Mouse (Mus musculus) liver, embryonic 15.5 days (tissue): ENCODE data around the gene B3gnt9. TPM values are rescaled to one million over a fixed set of nuclear protein-coding genes. Genes with fewer than 3 reads are reported as not detected.
"Not testable (repeated sequence)": the region's sequence is repeated elsewhere in the genome, so short reads cannot be mapped to it uniquely, and the experiment has no call there.

Experiments used
- ATAC-seq: fragments of 200-750 bp; cut with Nextera tagmentation; 2 replicates; pipeline ENCODE4 v1.8.0; 2017; ENCODE audit warnings: moderate number of reproducible peaks, mild to moderate bottlenecking, moderate library complexity; ENCODE audit not compliant: insufficient read depth
- H3K27ac ChIP-seq: fragments of 300-500 bp; sonication (generic); replicated peaks from 2 replicates; pipeline ENCODE4 v1.5.1; 2015; ENCODE audit warnings: mild to moderate bottlenecking, inconsistent platforms
- H3K27me3 ChIP-seq: fragments of 300-500 bp; sonication (generic); 2 replicates; pipeline ENCODE4 v1.6.1; 2015; ENCODE audit warnings: mild to moderate bottlenecking, inconsistent platforms
- H3K36me3 ChIP-seq: fragments of 300-500 bp; sonication (generic); replicated peaks from 2 replicates; pipeline ENCODE4 v1.6.1; 2015; ENCODE audit warnings: moderate library complexity, mild to moderate bottlenecking, inconsistent platforms
- H3K4me1 ChIP-seq: fragments of 300-500 bp; sonication (generic); replicated peaks from 2 replicates; pipeline ENCODE4 v1.6.1; 2015; ENCODE audit warnings: inconsistent platforms
- H3K4me2 ChIP-seq: fragments of 300-500 bp; sonication (generic); 2 replicates; pipeline ENCODE4 v1.6.1; 2015; ENCODE audit warnings: moderate library complexity, mild to moderate bottlenecking, inconsistent platforms
- H3K4me3 ChIP-seq: fragments of 300-500 bp; sonication (generic); replicated peaks from 2 replicates; pipeline ENCODE4 v1.5.1; 2015; ENCODE audit warnings: mild to moderate bottlenecking, inconsistent platforms
- H3K9ac ChIP-seq: fragments of 300-500 bp; sonication (generic); 2 replicates; pipeline ENCODE4 v1.6.1; 2015; ENCODE audit warnings: moderate library complexity, mild to moderate bottlenecking, inconsistent platforms
- H3K9me3 ChIP-seq: fragments of 300-500 bp; sonication (generic); replicated peaks from 2 replicates; pipeline ENCODE4 v1.6.1; 2016; ENCODE audit warnings: inconsistent platforms
- WGBS: fragments of 180-500 bp; shearing (Covaris S2); methylation state at CpG from one replicate; pipeline ENCODE4 v1.1.7; 2015; ENCODE audit warnings: mixed read lengths; ENCODE audit not compliant: insufficient replicate concordance; 5-methylcytosine and 5-hydroxymethylcytosine counted together
- polyA plus RNA-seq: library from polyadenylated mRNA; unstranded; fragments of >200 nt; fragmentation: Nextera tagmentation; extraction: Ambion mirVana; gene quantifications from 2 replicates; pipeline ENCODE4 v1.2.1, GENCODE M21; 2015

The B3gnt9 gene
- polyA plus RNA-seq, 1 experiment from 2014 or later, result 2.4 TPM

DNA sequence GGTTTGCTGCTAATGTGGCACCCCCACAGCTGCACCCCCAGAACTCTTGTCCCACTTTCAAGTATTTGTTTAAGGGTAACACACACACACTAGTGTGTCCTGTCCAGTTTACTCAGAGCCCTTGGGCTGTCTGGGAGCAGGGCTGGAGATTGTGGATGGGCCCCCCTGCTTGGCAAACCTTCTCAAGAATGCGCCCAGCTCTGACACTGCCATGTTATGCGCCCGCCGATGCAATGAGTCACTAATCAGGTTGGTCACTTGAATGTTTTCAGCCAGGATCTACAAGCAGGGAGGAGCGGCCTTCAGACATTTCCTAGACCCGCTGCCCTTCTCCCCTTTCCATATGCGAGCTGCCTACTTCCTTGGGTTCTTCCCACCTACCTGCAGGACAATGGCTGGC is 37.5 kb upstream of the B3gnt9 start:
- H3K4me3 ChIP-seq, result no peak overlapping the region
- peaks cover 55% of the 10 kb centered on the region for H3K4me1 ChIP-seq
- WGBS, result 67% methylated on average over 7 of the region's 7 CpGs
- peaks cover 34% of the 10 kb centered on the region for H3K27me3 ChIP-seq
- H3K9me3 ChIP-seq, result no peaks in the 10 kb centered on the region
- H3K9ac ChIP-seq, result no peak overlapping the region
- ATAC-seq, result no peak
- H3K36me3 ChIP-seq, result no peaks in the 10 kb centered on the region
- H3K27ac ChIP-seq, result no peak overlapping the region
- no peak overlapping the region for H3K4me2 ChIP-seq

GRCm38 (mm10) chr8:105291802-105292201 is 36.8 kb upstream of the B3gnt9 start:
- H3K4me1 ChIP-seq, result peaks cover 50% of the 10 kb centered on the region
- peaks cover 38% of the 10 kb centered on the region for H3K27me3 ChIP-seq
- H3K9ac ChIP-seq, H3K4me3 ChIP-seq, H3K27ac ChIP-seq, H3K36me3 ChIP-seq, H3K9me3 ChIP-seq, ATAC-seq, H3K4me2 ChIP-seq: not testable (repeated sequence)
- 47% methylated on average over 3 of the region's 3 CpGs for WGBS

- H3K4me3 ChIP-seq, H3K9ac ChIP-seq, H3K36me3 ChIP-seq, ATAC-seq, H3K9me3 ChIP-seq, H3K4me2 ChIP-seq, H3K27ac ChIP-seq: not testable (repeated sequence)
- Histone ChIP-seq H3K27me3 (peaks cover 42% of the 10 kb centered on the region), H3K4me1 (peaks cover 46% of the 10 kb centered on the region)
- WGBS, result 71% methylated on average over 8 of the region's 8 CpGs
Measured at GRCm38 (mm10) chr8:105291364-105291763, 36.4 kb upstream of the B3gnt9 start.

- Histone ChIP-seq H3K9me3 (no peaks in the 10 kb centered on the region), H3K27me3 (peaks cover 48% of the 10 kb centered on the region), H3K4me3 (no peak overlapping the region), H3K4me1 (peaks cover 39% of the 10 kb centered on the region), H3K9ac (no peak overlapping the region), H3K36me3 (no peaks in the 10 kb centered on the region), H3K4me2 (peak overlapping the region; percentile 82), H3K27ac (no peak overlapping the region)
- ATAC-seq, result no peak
- WGBS, result 15% methylated on average over 31 of the region's 31 CpGs
Measured at GRCm38 (mm10) chr8:105290554-105291314, 35.8 kb upstream of the B3gnt9 start.

- no peaks in the 10 kb centered on the region for H3K9me3 ChIP-seq
- peaks cover 33% of the 10 kb centered on the region for H3K4me1 ChIP-seq
- peaks cover 53% of the 10 kb centered on the region for H3K27me3 ChIP-seq
- peak within 1 kb of the TSS; percentile 82 for H3K4me2 ChIP-seq
- ATAC-seq, result peak; percentile 8
- WGBS, result 4% methylated on average over 43 of the region's 43 CpGs
- H3K36me3 ChIP-seq, result no peaks in the 10 kb centered on the region
- peak within 1 kb of the TSS; percentile 54 for H3K4me3 ChIP-seq
- H3K9ac ChIP-seq, result peak within 1 kb of the TSS; percentile 7; the same call in 1 of the 2 replicates
- no peak within 1 kb of the TSS; the same call in 1 of the 2 replicates for H3K27ac ChIP-seq
Measured at GRCm38 (mm10) chr8:105289805-105290460, 35.0 kb upstream of the B3gnt9 start, which contains the start of gene 4931428F04Rik. Gene 4931428F04Rik, minus strand, starts transcription at chr8:105289864.

DNA sequence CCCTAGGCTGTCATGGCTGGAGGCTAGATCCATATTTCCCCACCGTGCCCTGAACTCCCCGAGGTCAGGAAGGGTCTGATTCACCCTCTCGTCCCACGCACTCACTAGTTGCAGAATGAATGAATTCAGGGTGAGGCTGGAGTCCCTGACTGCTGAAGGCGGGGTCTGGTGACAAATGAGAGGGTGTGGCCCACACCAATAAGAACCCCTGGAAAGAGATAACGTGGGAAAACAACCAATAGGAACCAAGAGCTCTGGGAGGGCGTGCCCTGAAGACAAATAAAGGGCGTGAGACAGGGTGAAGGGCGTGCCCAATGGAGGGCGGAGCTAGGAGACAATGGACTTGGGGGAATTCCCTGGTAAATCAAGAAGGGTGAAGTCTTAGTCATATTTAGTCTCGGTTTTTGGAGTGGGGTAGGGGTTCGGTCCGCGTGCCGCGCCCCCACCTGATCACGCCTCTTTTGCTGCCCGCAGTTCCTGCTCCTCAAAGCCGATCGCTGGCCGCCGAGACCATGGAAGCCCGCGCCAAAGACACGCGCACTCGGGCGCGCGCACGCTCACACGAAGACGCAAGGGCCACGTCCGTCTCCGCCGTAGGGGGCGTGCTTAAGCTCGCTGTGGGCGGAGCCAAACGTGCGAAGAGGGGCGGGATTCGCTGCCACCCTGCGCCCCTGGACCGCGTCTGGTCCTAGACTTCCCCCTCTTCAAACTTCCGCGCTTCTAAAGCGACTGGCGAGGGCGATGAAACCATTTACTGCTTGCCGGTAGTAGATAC is 34.2 kb upstream of the B3gnt9 start:
- Histone ChIP-seq H3K9ac (peak overlapping the region; percentile 7; the same call in 1 of the 2 replicates), H3K4me2 (peak overlapping the region; percentile 82), H3K4me1 (peaks cover 33% of the 10 kb centered on the region), H3K36me3 (no peaks in the 10 kb centered on the region), H3K27ac (no peak overlapping the region; the same call in 1 of the 2 replicates), H3K4me3 (peak overlapping the region; percentile 54), H3K27me3 (peaks cover 57% of the 10 kb centered on the region), H3K9me3 (no peaks in the 10 kb centered on the region)
- under 1% methylated on average over 53 of the region's 53 CpGs for WGBS
- ATAC-seq, result peak; percentile 79

DNA sequence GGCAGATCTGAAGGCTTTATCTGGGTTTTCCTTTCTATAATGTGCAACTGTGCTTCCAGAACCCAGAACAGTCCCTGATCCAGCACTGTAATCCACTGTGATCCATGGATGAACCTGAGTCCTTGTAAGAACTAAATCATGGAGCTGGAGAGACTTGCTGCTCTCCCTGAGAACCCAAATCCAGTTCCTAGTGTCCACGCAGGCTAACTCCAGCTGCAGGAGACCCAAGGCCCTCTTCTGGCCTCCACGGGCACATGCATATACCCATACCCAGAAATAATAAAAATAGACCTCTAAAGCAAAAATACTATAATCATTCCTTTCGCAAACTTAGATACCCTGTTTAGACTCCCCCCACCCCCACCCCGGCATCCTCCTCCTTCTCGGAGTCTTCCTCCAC is 33.3 kb upstream of the B3gnt9 start:
- Histone ChIP-seq H3K4me1 (peaks cover 35% of the 10 kb centered on the region), H3K36me3 (no peaks in the 10 kb centered on the region)

DNA sequence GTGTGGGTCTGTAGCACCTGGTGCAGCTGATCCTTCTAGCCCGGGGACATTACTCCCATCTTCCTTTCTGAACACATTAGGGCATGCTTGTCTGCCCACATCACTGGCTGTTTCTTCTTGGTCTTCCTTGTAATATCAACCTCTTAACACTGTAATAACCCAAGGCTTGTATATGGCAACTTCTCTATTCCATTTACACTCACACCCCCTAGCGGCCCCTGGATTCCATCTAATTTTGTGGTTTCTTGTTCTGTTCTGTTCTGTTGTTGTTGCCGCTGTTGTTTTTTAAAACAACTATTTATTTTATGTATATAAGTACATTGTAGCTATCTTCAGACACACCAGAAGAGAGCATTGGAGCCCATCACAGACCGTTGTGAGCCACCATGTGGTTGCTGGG is 32.0 kb upstream of the B3gnt9 start:
- no peaks in the 10 kb centered on the region for H3K9me3 ChIP-seq
- H3K4me2 ChIP-seq, result no peak overlapping the region
- H3K9ac ChIP-seq, result no peak overlapping the region
- H3K4me3 ChIP-seq, result no peak overlapping the region
- H3K27me3 ChIP-seq, result peaks cover 77% of the 10 kb centered on the region
- no peaks in the 10 kb centered on the region for H3K36me3 ChIP-seq
- H3K27ac ChIP-seq, result no peak overlapping the region
- no peak for ATAC-seq
- 73% methylated on average over 4 of the region's 4 CpGs for WGBS
- H3K4me1 ChIP-seq, result peaks cover 44% of the 10 kb centered on the region

More for the DNA sequence above, 33.3 kb upstream of the B3gnt9 start:
- H3K27me3 ChIP-seq, result peaks cover 64% of the 10 kb centered on the region
- H3K9ac ChIP-seq, result no peak overlapping the region
- H3K27ac ChIP-seq, result no peak overlapping the region
- WGBS, result 81% methylated on average over 5 of the region's 5 CpGs
- ATAC-seq, result no peak
- H3K4me2 ChIP-seq, result no peak overlapping the region
- H3K9me3 ChIP-seq, result no peaks in the 10 kb centered on the region
- no peak overlapping the region for H3K4me3 ChIP-seq

DNA sequence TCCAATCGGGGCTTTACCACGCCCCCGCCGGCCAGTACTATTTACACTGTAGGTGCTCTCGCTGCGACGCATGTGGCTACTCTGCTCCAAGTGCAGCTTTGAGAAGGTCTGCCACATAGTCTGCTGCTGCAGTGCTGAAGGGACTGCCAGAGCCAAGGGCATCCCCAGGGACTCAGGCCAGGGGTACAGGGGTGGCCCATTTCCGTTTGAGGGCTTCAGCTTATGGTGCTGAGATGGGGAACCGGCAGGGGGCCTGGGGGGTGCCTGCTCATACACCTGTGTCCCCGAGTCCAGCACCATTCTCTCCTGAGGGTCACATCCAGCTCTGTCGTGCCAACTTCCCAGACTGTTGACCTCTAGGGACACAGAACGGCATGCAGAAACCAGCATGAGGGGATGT is 30.6 kb upstream of the B3gnt9 start:
- Histone ChIP-seq H3K4me2 (no peak overlapping the region), H3K27ac (no peak overlapping the region), H3K9me3 (no peaks in the 10 kb centered on the region), H3K27me3 (peaks cover 85% of the 10 kb centered on the region), H3K9ac (no peak overlapping the region), H3K36me3 (no peaks in the 10 kb centered on the region), H3K4me1 (peaks cover 36% of the 10 kb centered on the region), H3K4me3 (no peak overlapping the region)
- 58% methylated on average over 12 of the region's 12 CpGs for WGBS
- no peak for ATAC-seq

DNA sequence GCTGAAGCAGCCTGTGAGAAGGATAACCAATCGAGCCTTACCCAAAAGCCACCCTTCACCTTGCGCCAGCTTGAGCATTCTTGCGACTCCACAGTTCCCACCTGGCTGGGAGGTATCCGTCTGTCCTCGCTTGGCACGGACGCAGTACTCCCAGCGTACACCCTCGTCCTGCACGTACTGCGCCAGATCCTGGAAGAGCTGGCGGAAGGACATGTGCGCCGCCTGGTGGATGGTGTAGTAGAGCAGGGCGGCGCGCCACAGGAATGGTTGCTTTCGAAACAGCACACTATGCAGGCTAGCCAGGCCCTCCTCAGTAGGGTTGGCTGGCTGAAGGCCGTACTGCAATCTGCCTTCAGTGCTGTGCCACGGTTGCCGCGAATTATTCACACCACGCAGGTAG is 28.1 kb upstream of the B3gnt9 start:
- H3K36me3 ChIP-seq, result no peaks in the 10 kb centered on the region
- H3K27me3 ChIP-seq, result peaks cover 89% of the 10 kb centered on the region
- 0 out of 2 replicates have a peak overlapping the region, but pooled peaks have one; percentile 3 for H3K4me3 ChIP-seq
- H3K4me1 ChIP-seq, result peaks cover 25% of the 10 kb centered on the region
- no peaks in the 10 kb centered on the region for H3K9me3 ChIP-seq
- peak; percentile 69 for ATAC-seq
- no peak overlapping the region for H3K9ac ChIP-seq
- WGBS, result 30% methylated on average over 23 of the region's 23 CpGs
- no peak overlapping the region for H3K27ac ChIP-seq
- peak overlapping the region; percentile 42 for H3K4me2 ChIP-seq

DNA sequence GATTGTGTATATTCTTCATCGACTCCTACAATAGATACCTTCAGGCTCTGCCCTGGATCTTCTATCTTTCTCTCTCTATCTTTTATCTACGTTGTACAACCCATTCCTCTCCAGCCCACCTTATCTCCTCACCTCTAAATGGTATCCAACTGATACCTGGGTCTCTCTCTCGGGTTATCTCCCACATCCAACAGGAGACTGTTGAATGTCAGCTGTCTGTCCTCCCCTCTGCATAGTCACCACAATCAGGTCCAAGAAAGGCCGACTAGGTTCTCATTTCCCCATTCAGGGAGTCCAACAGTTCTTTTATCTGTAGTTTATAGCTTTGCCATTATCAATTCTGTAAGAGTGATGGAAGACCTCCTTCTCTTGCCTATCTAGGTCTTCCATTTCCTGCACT is 27.3 kb upstream of the B3gnt9 start:
- H3K4me2 ChIP-seq, result no peak overlapping the region
- H3K9me3 ChIP-seq, result no peaks in the 10 kb centered on the region
- H3K27ac ChIP-seq, result no peak overlapping the region
- peaks cover 26% of the 10 kb centered on the region for H3K4me1 ChIP-seq
- H3K36me3 ChIP-seq, result no peaks in the 10 kb centered on the region
- H3K9ac ChIP-seq, result no peak overlapping the region
- no peak overlapping the region for H3K4me3 ChIP-seq
- ATAC-seq, result no peak
- 32% methylated on average over 4 of the region's 4 CpGs for WGBS
- peaks cover 94% of the 10 kb centered on the region for H3K27me3 ChIP-seq
